Mouse (Mus musculus) liver, postnatal 0 days (tissue): Measurements from ENCODE around the gene Phf21a. TPM values are rescaled to one million over a fixed set of nuclear protein-coding genes. Genes with fewer than 3 reads are reported as not detected.
A peak's percentile ranks its signal among the peaks of the same experiment; 100 is the strongest.

ENCODE experiments used
- ATAC-seq: fragments of 200-750 bp; cut with Nextera tagmentation; 2 replicates; pipeline ENCODE4 v1.8.0; 2017; ENCODE audit warnings: mild to moderate bottlenecking, moderate library complexity
- DNase-seq: peaks from one replicate; pipeline ENCODE4 v3.0.0-alpha.2; 2016
- H3K27ac ChIP-seq: fragments of 300-500 bp; sonication (generic); 2 replicates; pipeline ENCODE4 v1.5.1; 2014; ENCODE audit warnings: antibody characterized with exemption, moderate library complexity, mild to moderate bottlenecking, low read depth
- H3K27me3 ChIP-seq: fragments of 300-500 bp; sonication (generic); 2 replicates; pipeline ENCODE4 v1.6.1; 2014; ENCODE audit warnings: low read length, control low read depth, mixed read lengths; ENCODE audit not compliant: insufficient read depth
- H3K36me3 ChIP-seq: fragments of 300-500 bp; sonication (generic); replicated peaks from 2 replicates; pipeline ENCODE4 v1.6.1; 2014; ENCODE audit warnings: mild to moderate bottlenecking, control low read depth, low read length, moderate library complexity, mixed read lengths; ENCODE audit not compliant: insufficient read depth
- H3K4me1 ChIP-seq: fragments of 300-500 bp; sonication (generic); 2 replicates; pipeline ENCODE4 v1.6.1; 2014; ENCODE audit warnings: antibody characterized with exemption, mild to moderate bottlenecking, control low read depth; ENCODE audit not compliant: insufficient read depth
- H3K4me2 ChIP-seq: fragments of 300-500 bp; sonication (generic); 2 replicates; pipeline ENCODE4 v1.6.1; 2014; ENCODE audit warnings: low read depth, mild to moderate bottlenecking, low read length, moderate library complexity, mixed read lengths
- H3K4me3 ChIP-seq: fragments of 300-500 bp; sonication (generic); 2 replicates; pipeline ENCODE4 v1.5.1; 2014; ENCODE audit warnings: low read depth, low read length
- H3K9ac ChIP-seq: fragments of 300-500 bp; sonication (generic); replicated peaks from 2 replicates; pipeline ENCODE4 v1.6.1; 2014; ENCODE audit warnings: mild to moderate bottlenecking, moderate library complexity
- H3K9me3 ChIP-seq: fragments of 300-500 bp; sonication (generic); 2 replicates; pipeline ENCODE4 v1.6.1; 2016; ENCODE audit warnings: mild to moderate bottlenecking, control low read depth, low read length, mixed read lengths
- CTCF ChIP-seq: sonication (generic); IDR thresholded peaks from 2 replicates; pipeline ENCODE4 v1.5.1; 2016; ENCODE audit warnings: antibody characterized with exemption, low read depth
- EP300 ChIP-seq: IDR thresholded peaks from 2 replicates; pipeline ENCODE4 v1.6.1; 2016; ENCODE audit warnings: antibody characterized with exemption, low read depth, mild to moderate bottlenecking
- WGBS: fragments of 180-500 bp; shearing (Covaris S2); extraction: QIAGEN DNeasy Blood & Tissue Kit; methylation state at CpG from one replicate; pipeline ENCODE4 v1.1.7; 2014; ENCODE audit not compliant: insufficient replicate concordance; 5-methylcytosine and 5-hydroxymethylcytosine counted together
- polyA plus RNA-seq: library from polyadenylated mRNA; unstranded; fragments of >200 nt; fragmentation: Nextera tagmentation; extraction: Ambion mirVana; gene quantifications from 2 replicates; pipeline ENCODE4 v1.2.1, GENCODE M21; 2015

Gene Phf21a
- polyA plus RNA-seq, 1 experiment from 2014 or later = 2.7 TPM

- no peak for ATAC-seq
Observed at GRCm38 (mm10) chr2:92314031-92314430, 221.1 kb downstream of the Phf21a start.

GRCm38 (mm10) chr2:92316652-92317051 lies 223.7 kb downstream of the Phf21a start:
- Histone ChIP-seq H3K4me1 (no peaks in the 10 kb centered on the region), H3K27me3 (no peaks in the 10 kb centered on the region), H3K9me3 (no peaks in the 10 kb centered on the region), H3K4me3 (no peak overlapping the region), H3K9ac (no peak overlapping the region), H3K36me3 (0 out of 2 replicates have a peak, but pooled peaks cover 2% of the 10 kb centered on the region), H3K27ac (no peak overlapping the region), H3K4me2 (no peak overlapping the region)
- ATAC-seq (no peak), DNase-seq (no peak)
- TF ChIP-seq CTCF = no peak
- no peak for TF ChIP-seq EP300
- 57% methylated on average over 3 of the region's 3 CpGs for WGBS

More at GRCm38 (mm10) chr2:92314031-92314430, 221.1 kb downstream of the Phf21a start:
- no peak overlapping the region for H3K9ac ChIP-seq
- TF ChIP-seq CTCF (no peak), EP300 (no peak)
- H3K27me3 ChIP-seq = no peaks in the 10 kb centered on the region
- no peaks in the 10 kb centered on the region for H3K36me3 ChIP-seq
- no peak overlapping the region for H3K4me3 ChIP-seq
- H3K4me1 ChIP-seq = no peaks in the 10 kb centered on the region
- no peak for DNase-seq
- no peak overlapping the region for H3K4me2 ChIP-seq
- WGBS = 79% methylated on average over 1 of the region's 1 CpGs
- no peak overlapping the region for H3K27ac ChIP-seq
- no peaks in the 10 kb centered on the region for H3K9me3 ChIP-seq

- 59% methylated on average over 5 of the region's 5 CpGs for WGBS
- Histone ChIP-seq H3K36me3 (peaks cover 6% of the 10 kb centered on the region; the same call in 1 of the 2 replicates), H3K27ac (no peak overlapping the region), H3K9me3 (no peaks in the 10 kb centered on the region), H3K4me1 (no peaks in the 10 kb centered on the region), H3K4me3 (no peak overlapping the region), H3K4me2 (no peak overlapping the region), H3K27me3 (no peaks in the 10 kb centered on the region), H3K9ac (no peak overlapping the region)
- DNase-seq = no peak
- ATAC-seq = no peak
- TF ChIP-seq EP300 = no peak
Observed at GRCm38 (mm10) chr2:92317228-92317627, 224.3 kb downstream of the Phf21a start.

GRCm38 (mm10) chr2:92322669-92323068 lies 229.8 kb downstream of the Phf21a start:
- Histone ChIP-seq H3K4me1 (no peaks in the 10 kb centered on the region), H3K4me2 (no peak overlapping the region), H3K9me3 (no peaks in the 10 kb centered on the region), H3K36me3 (peaks cover 14% of the 10 kb centered on the region; the same call in 1 of the 2 replicates), H3K27ac (no peak overlapping the region), H3K9ac (no peak overlapping the region), H3K27me3 (no peaks in the 10 kb centered on the region), H3K4me3 (no peak overlapping the region)
- ATAC-seq (no peak), DNase-seq (peak; percentile 35)
- 70% methylated on average over 2 of the region's 2 CpGs for WGBS
- TF ChIP-seq CTCF = peak; percentile 56
- no peak for TF ChIP-seq EP300

- H3K36me3 ChIP-seq = peaks cover 25% of the 10 kb centered on the region; the same call in 1 of the 2 replicates
- TF ChIP-seq EP300 (no peak), CTCF (no peak)
- no peak overlapping the region for H3K4me3 ChIP-seq
- no peaks in the 10 kb centered on the region for H3K27me3 ChIP-seq
- 84% methylated on average over 7 of the region's 7 CpGs for WGBS
- H3K4me2 ChIP-seq = no peak overlapping the region
- no peak overlapping the region for H3K9ac ChIP-seq
- no peak for ATAC-seq
- no peaks in the 10 kb centered on the region for H3K9me3 ChIP-seq
- no peaks in the 10 kb centered on the region for H3K4me1 ChIP-seq
- no peak for DNase-seq
- no peak overlapping the region for H3K27ac ChIP-seq
Observed at GRCm38 (mm10) chr2:92325676-92326075, 232.8 kb downstream of the Phf21a start.

GRCm38 (mm10) chr2:92326221-92326620 lies 233.3 kb downstream of the Phf21a start:
- Histone ChIP-seq H3K27me3 (no peaks in the 10 kb centered on the region), H3K36me3 (peaks cover 26% of the 10 kb centered on the region), H3K4me1 (no peaks in the 10 kb centered on the region), H3K9ac (no peak overlapping the region), H3K4me3 (no peak overlapping the region), H3K27ac (no peak overlapping the region), H3K9me3 (no peaks in the 10 kb centered on the region), H3K4me2 (no peak overlapping the region)
- TF ChIP-seq EP300 = no peak
- no peak for TF ChIP-seq CTCF
- ATAC-seq = no peak
- DNase-seq = no peak
- 88% methylated on average over 1 of the region's 1 CpGs for WGBS

- Histone ChIP-seq H3K9me3 (no peaks in the 10 kb centered on the region), H3K36me3 (peaks cover 24% of the 10 kb centered on the region), H3K4me1 (no peaks in the 10 kb centered on the region), H3K27me3 (no peaks in the 10 kb centered on the region), H3K27ac (no peak overlapping the region), H3K4me2 (no peak overlapping the region), H3K9ac (no peak overlapping the region), H3K4me3 (no peak overlapping the region)
- 86% methylated on average over 4 of the region's 4 CpGs for WGBS
- ATAC-seq = no peak
- DNase-seq = no peak
- TF ChIP-seq CTCF = no peak
- no peak for TF ChIP-seq EP300
Observed at GRCm38 (mm10) chr2:92327601-92328000, 234.7 kb downstream of the Phf21a start.
